Mouse (Mus musculus): ENCODE measurements around the gene Srrm2. TPM values are rescaled to one million over a fixed set of nuclear protein-coding genes. Genes with fewer than 3 reads are reported as not detected.

Srrm2 gene
- polyA plus RNA-seq (2012; rRNA removed) = 446 and 518 TPM in 2 replicates

GRCm38 (mm10) chr17:23790269-23791078, at the start of gene Srrm2:
Gene Srrm2 (plus strand): TSS chr17:23790532.

DNA sequence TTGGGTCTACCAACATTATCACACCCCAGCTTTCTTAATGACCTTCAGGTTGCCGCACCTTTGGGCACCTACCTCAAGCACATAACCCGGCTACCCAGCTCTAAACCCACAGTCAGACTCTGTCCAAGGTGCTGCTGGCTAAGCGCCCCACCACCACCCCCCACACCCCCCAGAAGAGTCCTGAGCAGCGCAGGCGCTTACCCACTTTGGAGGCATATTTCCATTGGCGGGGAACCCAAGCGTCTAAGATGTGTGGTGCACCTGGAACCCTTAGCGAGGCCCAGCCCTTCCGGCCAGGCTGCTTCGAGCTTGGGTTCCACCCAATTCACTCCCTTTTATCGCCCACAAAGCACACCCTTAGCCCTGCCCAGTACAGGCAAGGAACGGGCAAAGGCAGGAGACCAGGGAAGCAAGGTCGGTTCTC, 49.7 kb upstream of the Srrm2 start, which contains the start of gene Paqr4:
TSS of gene Paqr4 (minus strand) at position 270 of the 424 bp plus-strand sequence.

DNA sequence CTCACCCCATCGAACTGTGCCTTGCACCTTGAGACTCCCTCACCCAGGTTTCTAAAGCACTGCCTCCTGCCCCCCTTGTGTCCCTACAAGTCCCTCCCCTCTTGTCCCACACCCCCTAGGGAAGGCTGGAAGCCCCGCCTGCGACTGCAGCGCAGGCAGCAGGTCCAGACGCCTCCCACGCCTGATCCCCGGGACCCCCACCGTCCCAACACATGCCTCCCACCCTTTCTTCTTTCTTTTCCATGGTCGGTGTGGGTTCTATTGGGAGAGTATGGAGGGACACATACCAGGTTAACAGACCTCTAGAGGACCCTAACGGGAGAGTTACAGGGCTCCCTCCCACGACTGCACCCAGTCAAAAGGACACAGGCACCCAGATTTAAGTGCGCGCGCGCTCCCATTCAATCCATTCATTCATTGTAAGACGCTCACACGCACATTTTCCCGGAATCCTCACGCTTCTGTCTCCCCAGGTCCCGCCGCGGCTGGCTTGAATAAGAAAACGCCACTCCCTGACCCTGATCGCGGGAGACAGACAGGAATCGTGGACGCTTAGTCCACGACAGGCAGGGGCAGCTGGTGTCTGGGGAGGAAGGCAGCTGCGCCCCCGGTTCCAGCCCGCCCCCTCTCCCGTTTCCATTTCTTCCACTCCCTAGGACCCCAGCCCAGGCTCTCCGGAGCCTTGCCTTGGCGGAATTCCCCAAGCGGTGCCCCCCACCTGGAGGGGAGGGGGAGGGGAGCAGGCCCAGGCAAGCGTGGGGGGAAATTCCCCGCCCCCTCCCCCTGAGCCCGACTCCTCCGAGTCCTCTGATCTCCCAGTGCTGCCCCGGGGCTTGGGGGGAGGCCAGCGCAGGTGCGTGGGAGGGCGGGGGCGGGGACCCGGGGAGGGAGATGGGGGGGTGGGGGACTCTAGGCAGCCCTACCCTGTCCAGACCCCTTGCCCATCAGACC, 44.8 kb upstream of the Srrm2 start, which contains the start of gene Kremen2:
TSS of gene Kremen2 (minus strand) at position 533 of the 951 bp plus-strand sequence.

GRCm38 (mm10) chr17:23771284-23772218, 18.8 kb upstream of the Srrm2 start, which contains the start of gene Flywch1:
Gene Flywch1 (minus strand): TSS chr17:23771602.

DNA sequence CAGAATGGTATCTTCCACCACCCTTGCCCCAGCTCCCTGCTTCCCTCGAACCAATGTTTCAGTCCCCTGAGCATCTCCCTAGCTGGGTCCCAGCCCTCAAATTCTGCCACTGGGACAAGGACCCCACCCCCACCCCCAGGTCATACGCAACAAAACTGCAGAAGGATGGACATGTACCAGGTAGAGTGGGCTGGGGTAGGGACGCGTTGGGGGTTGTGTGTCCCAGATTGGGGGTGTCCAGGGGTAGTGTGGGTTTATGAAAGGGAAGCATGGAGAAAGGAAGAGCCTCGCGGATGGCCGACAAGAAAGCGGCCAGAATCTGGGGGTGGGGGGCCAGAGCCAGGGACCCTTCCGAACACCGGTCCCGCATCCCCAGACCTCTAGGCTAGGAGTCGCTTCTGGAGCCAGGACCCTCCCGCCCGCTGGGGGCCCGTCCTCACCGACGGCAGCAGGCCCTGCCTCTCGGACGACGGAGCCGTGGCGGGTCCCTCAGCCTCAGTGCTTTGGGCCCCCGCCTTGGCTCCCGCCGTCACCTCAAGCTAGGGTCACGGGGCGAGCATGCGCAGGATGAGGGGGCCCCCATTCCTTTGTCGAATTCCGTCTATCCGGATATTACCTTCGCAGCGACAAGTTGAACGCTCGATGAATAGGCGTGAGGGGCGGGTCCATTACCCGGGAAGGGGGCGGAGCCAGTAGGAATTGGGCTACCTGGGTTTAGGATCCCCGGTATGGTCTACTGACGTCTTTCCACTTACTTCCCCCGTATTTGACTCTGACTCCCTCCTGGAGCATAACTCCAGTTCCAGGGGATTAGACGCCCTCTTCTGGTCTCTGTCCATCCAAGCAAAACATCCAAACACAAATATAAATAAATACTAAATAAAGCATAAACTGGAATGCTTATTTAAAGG, 4.5 kb upstream of the Srrm2 start, which contains the start of gene Flywch2:
TSS of gene Flywch2 (minus strand) at position 521 of the 911 bp plus-strand sequence.

GRCm38 (mm10) chr17:23829064-23829619, 38.8 kb downstream of the Srrm2 start, which contains the start of gene Elob:
Gene Elob (minus strand): TSS chr17:23829136.

DNA sequence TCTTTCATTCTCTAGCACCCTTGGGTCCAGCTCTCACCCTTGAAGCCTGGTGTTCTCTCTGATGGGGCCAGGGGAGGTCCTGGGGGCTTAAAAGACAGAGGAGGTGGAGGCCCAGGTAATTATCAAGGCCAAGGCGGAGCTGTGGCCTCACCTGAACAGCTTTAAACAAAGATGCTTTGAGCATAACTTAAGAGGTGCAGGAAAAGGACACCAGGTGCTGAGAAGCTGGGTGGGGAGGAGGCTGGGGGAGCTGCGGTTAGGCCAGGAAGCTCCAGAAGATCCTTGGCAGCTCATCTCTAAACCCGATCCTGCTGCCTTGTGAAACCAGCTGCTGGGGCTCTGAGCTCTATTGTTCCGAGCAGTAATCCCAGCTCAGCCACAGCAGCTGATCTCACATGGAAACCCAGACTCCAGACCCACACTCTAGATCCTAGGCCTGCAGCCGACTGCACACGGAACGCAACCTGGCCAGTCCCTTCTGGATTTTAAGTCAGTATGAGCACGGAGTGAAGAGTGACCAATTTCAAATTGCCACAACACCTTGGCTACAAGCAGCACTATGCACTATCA, 45.8 kb downstream of the Srrm2 start, which contains the start of gene Prss33:
TSS of gene Prss33 (minus strand) at position 51 of the 570 bp plus-strand sequence.

DNA sequence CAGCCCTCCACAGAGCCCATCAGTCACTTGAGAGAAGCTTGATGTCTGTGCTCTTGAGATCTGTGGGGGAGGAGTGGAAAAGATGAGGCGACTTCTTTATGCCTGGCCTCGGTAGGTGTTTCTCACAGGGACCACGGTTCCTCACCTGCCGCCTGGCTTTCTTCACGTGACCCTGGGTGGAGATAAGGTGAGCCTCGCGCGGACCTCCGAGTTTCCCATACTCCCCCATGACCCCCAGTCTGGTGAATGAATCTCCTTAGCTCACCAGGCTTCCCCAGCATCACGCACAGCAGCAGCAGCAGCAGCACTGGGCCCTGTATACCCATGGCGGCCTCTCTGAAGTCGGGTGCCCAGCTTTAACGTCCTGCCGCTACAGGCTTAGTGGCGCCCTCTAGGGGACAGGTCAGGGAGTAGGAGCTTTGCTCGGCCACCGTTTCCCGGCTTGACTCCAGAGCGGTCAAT, 53.5 kb downstream of the Srrm2 start, which contains the start of the genes Prss32 and Prss41:
TSS of gene Prss32 (plus strand) at position 44 of the 462 bp plus-strand sequence.
TSS of gene Prss41 (minus strand) at position 361 of the 462 bp plus-strand sequence.

DNA sequence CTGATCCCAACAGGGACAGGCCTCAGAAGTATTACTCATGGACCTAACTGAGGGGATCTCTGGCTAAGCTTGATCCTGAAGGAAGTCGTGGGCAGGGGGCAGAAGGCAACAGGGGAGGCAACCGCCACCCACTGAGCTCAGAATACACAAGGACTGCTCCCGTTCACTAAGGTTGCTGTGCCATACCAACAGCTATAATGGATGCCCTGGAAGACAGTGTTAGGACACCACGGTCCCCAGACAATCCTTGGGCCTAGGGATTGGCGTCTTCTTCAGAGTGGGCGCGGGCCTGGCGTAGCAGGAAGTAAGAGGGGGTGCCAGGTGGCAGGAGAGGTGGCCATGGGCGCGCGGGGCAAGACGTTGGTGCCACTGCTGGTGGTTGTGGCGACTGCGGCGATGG, 77.4 kb downstream of the Srrm2 start, which contains the start of gene Prss21:
TSS of gene Prss21 (plus strand) at position 301 of the 400 bp plus-strand sequence.

Other genes with a start within 250 kb of the Srrm2 start
- gene Zfp213, start 226.3 kb upstream of the Srrm2 start, polyA plus RNA-seq (2012; rRNA removed) = 12.9 and 13.4 TPM in 2 replicates
- gene Zfp13, start 191.0 kb upstream of the Srrm2 start, polyA plus RNA-seq (2012; rRNA removed) = 35.4 and 39.3 TPM in 2 replicates
- gene Zscan10, start 189.7 kb upstream of the Srrm2 start, polyA plus RNA-seq (2012; rRNA removed) = 0.08 and 0.12 TPM in 2 replicates
- 0.87 and 1.0 TPM in 2 replicates for gene Mmp25, start 145.3 kb upstream of the Srrm2 start, polyA plus RNA-seq (2012; rRNA removed)
- gene Bicdl2, start 130.0 kb upstream of the Srrm2 start, polyA plus RNA-seq (2012; rRNA removed) = 0.13 and 0.22 TPM in 2 replicates
- 86.9 and 88.9 TPM in 2 replicates for gene Hcfc1r1, start 116.9 kb upstream of the Srrm2 start, polyA plus RNA-seq (2012; rRNA removed)
- gene Thoc6, start 116.7 kb upstream of the Srrm2 start, polyA plus RNA-seq (2012; rRNA removed) = 28.9 and 33.0 TPM in 2 replicates
- 2.5 and 3.4 TPM in 2 replicates for gene Tnfrsf12a, start 113.1 kb upstream of the Srrm2 start, polyA plus RNA-seq (2012; rRNA removed)
- gene Cldn6, start 111.3 kb upstream of the Srrm2 start, polyA plus RNA-seq (2012; rRNA removed) = 0.54 and 0.72 TPM in 2 replicates
- gene Cldn9, start 106.5 kb upstream of the Srrm2 start, polyA plus RNA-seq (2012; rRNA removed) = 0.40 and 0.47 TPM in 2 replicates
- gene 1520401A03Rik, start 67.7 kb upstream of the Srrm2 start, polyA plus RNA-seq (2012; rRNA removed) = 0.17 and 0.32 TPM in 2 replicates
- gene Pkmyt1, start 64.2 kb upstream of the Srrm2 start, polyA plus RNA-seq (2012; rRNA removed) = 19.8 and 20.8 TPM in 2 replicates
- gene Paqr4, start 49.7 kb upstream of the Srrm2 start, polyA plus RNA-seq (2012; rRNA removed) = 33.9 and 34.7 TPM in 2 replicates
- 1.3 and 1.6 TPM in 2 replicates for gene Kremen2, start 44.7 kb upstream of the Srrm2 start, polyA plus RNA-seq (2012; rRNA removed)
- gene Flywch1, start 18.9 kb upstream of the Srrm2 start, polyA plus RNA-seq (2012; rRNA removed) = 80.5 and 83.9 TPM in 2 replicates
- 46.4 and 59.7 TPM in 2 replicates for gene Flywch2, start 4.5 kb upstream of the Srrm2 start, polyA plus RNA-seq (2012; rRNA removed)
- 883 and 917 TPM in 2 replicates for gene Elob, start 38.6 kb downstream of the Srrm2 start, polyA plus RNA-seq (2012; rRNA removed)
- 0.26 and 0.27 TPM in 2 replicates for gene Prss33, start 45.5 kb downstream of the Srrm2 start, polyA plus RNA-seq (2012; rRNA removed)
- 1.6 and 1.8 TPM in 2 replicates for gene Prss32, start 53.3 kb downstream of the Srrm2 start, polyA plus RNA-seq (2012; rRNA removed)
- 1.6 and 1.7 TPM in 2 replicates for gene Prss41, start 53.6 kb downstream of the Srrm2 start, polyA plus RNA-seq (2012; rRNA removed)
- gene Prss21, start 77.5 kb downstream of the Srrm2 start, polyA plus RNA-seq (2012; rRNA removed) = not detected in 2 replicates
- not detected in 2 replicates for gene Dcpp1, start 90.3 kb downstream of the Srrm2 start, polyA plus RNA-seq (2012; rRNA removed)
- gene Dcpp2, start 90.3 kb downstream of the Srrm2 start, polyA plus RNA-seq (2012; rRNA removed) = not detected in 2 replicates
- gene Dcpp3, start 126.9 kb downstream of the Srrm2 start, polyA plus RNA-seq (2012; rRNA removed) = not detected in 2 replicates
- gene Sbp, start 151.1 kb downstream of the Srrm2 start, polyA plus RNA-seq (2012; rRNA removed) = not detected in 2 replicates
- gene Sbpl, start 164.7 kb downstream of the Srrm2 start, polyA plus RNA-seq (2012; rRNA removed) = not detected in 2 replicates
- gene Prss30, start 190.0 kb downstream of the Srrm2 start, polyA plus RNA-seq (2012; rRNA removed) = 0.45 and 0.56 TPM in 2 replicates
- gene Prss22, start 207.6 kb downstream of the Srrm2 start, polyA plus RNA-seq (2012; rRNA removed) = 3.5 TPM in 1 of 2 replicates, not detected in the other
- 11.0 TPM in 1 of 2 replicates, not detected in the other for gene Prss27, start 247.6 kb downstream of the Srrm2 start, polyA plus RNA-seq (2012; rRNA removed)

All from central nervous system, embryonic 18 days (tissue).